8 mouse cellular contexts compared by ENCODE assay signal in genomic region chr7:75455223-75456151, GRCm38 (mm10). TPM values are rescaled to one million over a fixed set of nuclear protein-coding genes. Genes with fewer than 3 reads are reported as not detected.
A peak's percentile ranks its signal among the peaks of the same experiment; 100 is the strongest.
DNase-seq lines count a peak whose midpoint lies in the region; ATAC-seq and TF ChIP-seq lines count a peak whose summit lies in the region.

TSS of gene Akap13 (plus strand) at chr7:75455534.

- H3K27me3 ChIP-seq in hindbrain, embryonic 10.5 days (ENCODE audit: insufficient read depth, poor library complexity, severe bottlenecking) = no peaks in the 10 kb centered on the region
- H3K27me3 ChIP-seq in lung, postnatal 0 days (replicated peaks; ENCODE audit: insufficient read depth, low read length) = no peaks in the 10 kb centered on the region

- H3K4me1 ChIP-seq in hindbrain, embryonic 10.5 days (replicated peaks) = peaks cover 22% of the 10 kb centered on the region
- peaks cover 4% of the 10 kb centered on the region; the same call in 1 of the 2 replicates for H3K4me1 ChIP-seq in lung, postnatal 0 days (ENCODE audit: insufficient read depth, low read depth, low read length)

- H3K4me2 ChIP-seq in lung, postnatal 0 days (replicated peaks; ENCODE audit: low read depth, low read length) = peak within 1 kb of the TSS; percentile 79

- H3K9ac ChIP-seq in lung, postnatal 0 days (replicated peaks; ENCODE audit: low read depth) = peak within 1 kb of the TSS; percentile 97

- no peak for TF ChIP-seq EP300 in lung, postnatal 0 days (IDR thresholded peaks at IDR 0.05)

- H3K27ac ChIP-seq in hindbrain, embryonic 10.5 days = peak within 1 kb of the TSS; percentile 97
- peak within 1 kb of the TSS; percentile 98 for H3K27ac ChIP-seq in lung, postnatal 0 days (ENCODE audit: low read length)

- peak; percentile 98 for DNase-seq in MN1 (ENCODE audit: low spot score)
- peak; percentile 98 for DNase-seq in cerebellum, adult 9-10 months
- peak; percentile 98 for DNase-seq in hindbrain, embryonic 10.5 days (ENCODE audit: low spot score)
- peak; percentile 98 for DNase-seq in layer of hippocampus, adult 9-11 months
- peak; percentile 99 for DNase-seq in lung, postnatal 0 days (ENCODE audit: low spot score)
- DNase-seq in ovary, postnatal 14 days (ENCODE audit: low spot score) = peak; percentile 94
- peak; percentile 97 for DNase-seq in thymus, postnatal 14 days

- peak; percentile 63 for TF ChIP-seq CTCF in lung, postnatal 0 days (IDR thresholded peaks at IDR 0.05)

- no peaks in the 10 kb centered on the region for H3K36me3 ChIP-seq in hindbrain, embryonic 10.5 days
- H3K36me3 ChIP-seq in lung, postnatal 0 days (ENCODE audit: insufficient read depth, low read length) = no peaks in the 10 kb centered on the region

- H3K4me3 ChIP-seq in hindbrain, embryonic 10.5 days = peak within 1 kb of the TSS; percentile 93
- H3K4me3 ChIP-seq in lung, postnatal 0 days (ENCODE audit: low read depth, low read length) = peak within 1 kb of the TSS; percentile 97

- H3K9me3 ChIP-seq in hindbrain, embryonic 10.5 days = 0 out of 2 replicates have a peak, but pooled peaks cover 3% of the 10 kb centered on the region
- H3K9me3 ChIP-seq in lung, postnatal 0 days (ENCODE audit: low read length) = no peaks in the 10 kb centered on the region

- peak; percentile 98 for ATAC-seq in frontal cortex, adult (ENCODE audit: low TSS enrichment)
- peak; percentile 99 for ATAC-seq in lung, postnatal 0 days

- WGBS in hindbrain, embryonic 10.5 days = under 1% methylated on average over 80 of the region's 94 CpGs
- WGBS in lung, postnatal 0 days = 2% methylated on average over 81 of the region's 94 CpGs

RNA-seq across cellular contexts. Expression of gene Akap13, which starts in this region (rescaled TPM):
- 24.9 and 27.5 TPM in 2 replicates for polyA plus RNA-seq in hindbrain, embryonic 10.5 days (2016; fragmentation: Nextera tagmentation; extraction: Ambion mirVana)
- 52.9 and 58.5 TPM in 2 replicates for polyA plus RNA-seq in lung, postnatal 0 days (2015; fragmentation: Nextera tagmentation; extraction: Ambion mirVana)

Comparison
In these comparisons a context has a peak if more than half of its experiments do, and no peak if none do; other contexts are left out.
1. Peak in every context shown above with its lines: DNase-seq, ATAC-seq, H3K4me3 ChIP-seq and H3K27ac ChIP-seq.